Mouse (Mus musculus): ENCODE data around the gene Cttn. TPM values are rescaled to one million over a fixed set of nuclear protein-coding genes. Genes with fewer than 3 reads are reported as not detected.

The Cttn gene
- polyA plus RNA-seq, 1 experiment from 2014 or later = 189 TPM

GRCm38 (mm10) chr7:144438811-144439210 is 32.0 kb downstream of the Cttn start:
- 96% methylated on average over 7 of the region's 7 CpGs for WGBS
- Histone ChIP-seq H3K27me3 (replicated peaks; ENCODE audit: control insufficient read depth, insufficient read depth, low read length) (no peaks in the 10 kb centered on the region), H3K4me1 (replicated peaks; ENCODE audit: control insufficient read depth, insufficient read depth, low read length) (no peaks in the 10 kb centered on the region), H3K36me3 (ENCODE audit: control insufficient read depth, insufficient read depth) (peaks cover 41% of the 10 kb centered on the region), H3K27ac (ENCODE audit: low read length) (no peak overlapping the region), H3K9ac (replicated peaks; ENCODE audit: low read depth, low read length) (no peak overlapping the region), H3K4me3 (replicated peaks; ENCODE audit: low read length) (no peak overlapping the region), H3K9me3 (ENCODE audit: control insufficient read depth, low read length) (no peaks in the 10 kb centered on the region), H3K4me2 (ENCODE audit: low read length) (no peak overlapping the region)
- no peak for ATAC-seq

GRCm38 (mm10) chr7:144432920-144433319 is 37.9 kb downstream of the Cttn start:
- Histone ChIP-seq H3K9ac (replicated peaks; ENCODE audit: low read depth, low read length) (no peak overlapping the region), H3K27me3 (replicated peaks; ENCODE audit: control insufficient read depth, insufficient read depth, low read length) (no peaks in the 10 kb centered on the region), H3K9me3 (ENCODE audit: control insufficient read depth, low read length) (no peaks in the 10 kb centered on the region), H3K4me3 (replicated peaks; ENCODE audit: low read length) (no peak overlapping the region), H3K4me1 (replicated peaks; ENCODE audit: control insufficient read depth, insufficient read depth, low read length) (no peaks in the 10 kb centered on the region), H3K27ac (ENCODE audit: low read length) (no peak overlapping the region), H3K36me3 (ENCODE audit: control insufficient read depth, insufficient read depth) (peaks cover 12% of the 10 kb centered on the region), H3K4me2 (ENCODE audit: low read length) (no peak overlapping the region)
- no peak for ATAC-seq
- WGBS = 76% methylated on average over 2 of the region's 2 CpGs

- H3K36me3 ChIP-seq (ENCODE audit: control insufficient read depth, insufficient read depth) = no peaks in the 10 kb centered on the region
- WGBS = 85% methylated on average over 3 of the region's 3 CpGs
- no peaks in the 10 kb centered on the region for H3K27me3 ChIP-seq (replicated peaks; ENCODE audit: control insufficient read depth, insufficient read depth, low read length)
- no peak for ATAC-seq
- H3K4me3 ChIP-seq (replicated peaks; ENCODE audit: low read length) = no peak overlapping the region
- no peak overlapping the region for H3K9ac ChIP-seq (replicated peaks; ENCODE audit: low read depth, low read length)
- H3K4me2 ChIP-seq (ENCODE audit: low read length) = no peak overlapping the region
- no peaks in the 10 kb centered on the region for H3K4me1 ChIP-seq (replicated peaks; ENCODE audit: control insufficient read depth, insufficient read depth, low read length)
- no peak overlapping the region for H3K27ac ChIP-seq (ENCODE audit: low read length)
- H3K9me3 ChIP-seq (ENCODE audit: control insufficient read depth, low read length) = no peaks in the 10 kb centered on the region
These were observed 43.3 kb downstream of the Cttn start for GRCm38 (mm10) chr7:144427460-144427859.

DNA sequence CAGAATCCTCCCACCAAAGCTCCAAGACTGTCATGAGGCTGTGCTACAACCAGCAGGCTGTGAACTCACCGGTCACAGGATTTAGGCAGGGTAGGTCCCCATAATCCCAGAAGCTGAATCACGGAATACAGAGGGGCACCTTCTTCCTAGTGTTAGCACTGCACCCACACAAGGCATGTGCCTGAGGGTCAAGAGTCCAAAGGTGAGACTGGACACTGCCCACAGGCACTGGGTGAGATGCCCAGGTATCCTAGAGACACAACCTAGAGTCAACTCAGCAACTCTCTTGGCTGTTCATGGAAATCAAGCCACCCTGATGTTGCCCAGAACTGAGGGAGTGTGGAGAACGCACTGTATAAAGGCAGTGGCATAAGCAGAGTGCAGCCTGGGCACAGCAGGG is 44.2 kb downstream of the Cttn start:
- ATAC-seq = no peak
- Histone ChIP-seq H3K9me3 (ENCODE audit: control insufficient read depth, low read length) (no peaks in the 10 kb centered on the region), H3K27me3 (replicated peaks; ENCODE audit: control insufficient read depth, insufficient read depth, low read length) (no peaks in the 10 kb centered on the region), H3K36me3 (ENCODE audit: control insufficient read depth, insufficient read depth) (no peaks in the 10 kb centered on the region), H3K4me2 (ENCODE audit: low read length) (no peak overlapping the region), H3K27ac (ENCODE audit: low read length) (no peak overlapping the region), H3K9ac (replicated peaks; ENCODE audit: low read depth, low read length) (no peak overlapping the region), H3K4me1 (replicated peaks; ENCODE audit: control insufficient read depth, insufficient read depth, low read length) (no peaks in the 10 kb centered on the region), H3K4me3 (replicated peaks; ENCODE audit: low read length) (no peak overlapping the region)
- 80% methylated on average over 3 of the region's 3 CpGs for WGBS

DNA sequence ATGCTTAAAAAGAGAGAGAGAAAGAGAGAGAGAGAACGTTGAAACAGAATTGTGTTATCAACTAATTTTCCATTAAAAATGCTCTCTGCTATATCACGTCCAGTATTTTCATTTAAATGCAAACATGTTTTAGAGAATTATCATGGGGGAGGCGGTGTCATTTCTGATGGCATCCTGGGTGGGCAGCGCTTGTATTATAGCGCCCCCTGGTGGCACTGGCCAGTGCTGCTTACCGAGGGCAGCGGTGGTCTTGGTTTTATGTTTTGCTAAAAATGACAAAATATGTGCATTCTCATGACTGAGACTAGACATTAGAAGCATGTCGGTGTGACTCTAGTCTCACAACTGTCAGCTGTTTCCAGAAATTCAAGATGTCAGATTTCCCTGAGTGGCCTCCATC is 44.9 kb downstream of the Cttn start:
- Histone ChIP-seq H3K36me3 (ENCODE audit: control insufficient read depth, insufficient read depth) (no peaks in the 10 kb centered on the region), H3K9me3 (ENCODE audit: control insufficient read depth, low read length) (no peaks in the 10 kb centered on the region), H3K27me3 (replicated peaks; ENCODE audit: control insufficient read depth, insufficient read depth, low read length) (no peaks in the 10 kb centered on the region), H3K27ac (ENCODE audit: low read length) (no peak overlapping the region), H3K4me3 (replicated peaks; ENCODE audit: low read length) (no peak overlapping the region), H3K9ac (replicated peaks; ENCODE audit: low read depth, low read length) (no peak overlapping the region), H3K4me2 (ENCODE audit: low read length) (no peak overlapping the region), H3K4me1 (replicated peaks; ENCODE audit: control insufficient read depth, insufficient read depth, low read length) (no peaks in the 10 kb centered on the region)
- ATAC-seq = peak; percentile 32
- 8% methylated on average over 8 of the region's 8 CpGs for WGBS

DNA sequence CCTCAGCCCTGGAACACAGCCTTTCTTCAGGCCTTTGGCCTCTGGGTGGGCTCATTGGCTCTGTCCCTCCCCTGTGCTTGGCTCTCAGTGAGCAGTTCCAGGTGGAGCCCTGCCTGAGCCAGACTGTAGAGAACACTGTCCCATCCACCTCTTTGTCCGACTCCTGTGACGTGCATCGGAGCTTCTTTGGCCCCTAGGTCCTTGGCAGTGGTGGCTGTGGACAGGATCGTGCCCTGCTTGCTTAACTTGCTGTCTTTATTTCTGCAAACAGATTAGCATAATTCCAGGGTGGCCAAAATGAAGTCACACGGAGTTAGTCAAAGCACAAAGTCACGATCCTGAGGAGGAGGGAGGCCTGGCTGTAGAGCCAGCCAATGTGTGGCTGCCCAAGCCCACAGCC is 49.3 kb downstream of the Cttn start:
- no peak overlapping the region for H3K4me3 ChIP-seq (replicated peaks; ENCODE audit: low read length)
- no peak for ATAC-seq
- no peaks in the 10 kb centered on the region for H3K27me3 ChIP-seq (replicated peaks; ENCODE audit: control insufficient read depth, insufficient read depth, low read length)
- H3K9ac ChIP-seq (replicated peaks; ENCODE audit: low read depth, low read length) = no peak overlapping the region
- H3K4me2 ChIP-seq (ENCODE audit: low read length) = no peak overlapping the region
- WGBS = 62% methylated on average over 6 of the region's 6 CpGs
- no peak overlapping the region for H3K27ac ChIP-seq (ENCODE audit: low read length)
- H3K36me3 ChIP-seq (ENCODE audit: control insufficient read depth, insufficient read depth) = no peaks in the 10 kb centered on the region
- H3K9me3 ChIP-seq (ENCODE audit: control insufficient read depth, low read length) = no peaks in the 10 kb centered on the region
- H3K4me1 ChIP-seq (replicated peaks; ENCODE audit: control insufficient read depth, insufficient read depth, low read length) = peaks cover 20% of the 10 kb centered on the region

- no peaks in the 10 kb centered on the region for H3K27me3 ChIP-seq (replicated peaks; ENCODE audit: control insufficient read depth, insufficient read depth, low read length)
- peaks cover 20% of the 10 kb centered on the region for H3K4me1 ChIP-seq (replicated peaks; ENCODE audit: control insufficient read depth, insufficient read depth, low read length)
- no peaks in the 10 kb centered on the region for H3K9me3 ChIP-seq (ENCODE audit: control insufficient read depth, low read length)
- H3K36me3 ChIP-seq (ENCODE audit: control insufficient read depth, insufficient read depth) = no peaks in the 10 kb centered on the region
- ATAC-seq = no peak
- H3K4me3 ChIP-seq (replicated peaks; ENCODE audit: low read length) = no peak overlapping the region
- no peak overlapping the region for H3K27ac ChIP-seq (ENCODE audit: low read length)
- H3K4me2 ChIP-seq (ENCODE audit: low read length) = no peak overlapping the region
- 30% methylated on average over 16 of the region's 16 CpGs for WGBS
- no peak overlapping the region for H3K9ac ChIP-seq (replicated peaks; ENCODE audit: low read depth, low read length)
These were observed 50.3 kb downstream of the Cttn start for GRCm38 (mm10) chr7:144420552-144420951.

DNA sequence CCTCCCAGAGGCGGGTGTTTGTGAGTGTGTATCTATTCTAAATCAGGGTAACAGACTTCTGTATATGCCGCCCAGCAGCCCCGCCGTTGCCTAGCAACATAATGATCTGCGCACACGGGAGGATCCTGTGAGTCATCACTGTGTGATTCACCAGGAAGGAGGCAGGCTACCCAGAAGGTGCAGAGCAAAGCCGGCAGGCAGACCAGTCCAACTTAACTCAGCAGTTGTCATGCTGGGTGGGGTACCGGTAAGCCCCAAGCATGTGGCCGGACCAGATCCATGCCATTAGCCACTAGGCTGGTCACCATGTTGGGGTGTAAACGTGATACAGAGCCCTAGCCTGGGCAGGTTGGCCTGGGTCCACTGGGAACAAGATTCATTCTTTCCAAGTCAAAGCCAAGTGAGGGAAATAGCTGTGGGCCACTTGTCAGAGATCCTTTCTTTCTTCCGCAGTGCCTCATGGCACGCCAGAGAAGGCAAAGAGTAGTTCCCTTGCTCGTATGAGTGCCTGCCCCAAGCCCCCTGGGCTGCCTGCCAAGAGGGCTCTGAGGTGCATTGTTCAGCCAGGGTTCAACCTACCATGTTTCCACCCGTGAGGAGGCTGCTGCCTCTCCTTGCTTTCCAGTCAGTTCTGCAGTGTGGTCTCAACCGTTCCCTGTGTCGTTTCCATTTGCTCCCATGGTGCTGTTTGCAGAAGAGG is 53.0 kb downstream of the Cttn start:
- peak overlapping the region; percentile 80 for H3K27ac ChIP-seq (ENCODE audit: low read length)
- H3K4me2 ChIP-seq (ENCODE audit: low read length) = peak overlapping the region; percentile 45
- no peaks in the 10 kb centered on the region for H3K27me3 ChIP-seq (replicated peaks; ENCODE audit: control insufficient read depth, insufficient read depth, low read length)
- no peaks in the 10 kb centered on the region for H3K9me3 ChIP-seq (ENCODE audit: control insufficient read depth, low read length)
- peaks cover 20% of the 10 kb centered on the region for H3K4me1 ChIP-seq (replicated peaks; ENCODE audit: control insufficient read depth, insufficient read depth, low read length)
- H3K9ac ChIP-seq (replicated peaks; ENCODE audit: low read depth, low read length) = peak overlapping the region; percentile 28; the same call in 1 of the 2 replicates
- peak; percentile 92 for ATAC-seq
- H3K4me3 ChIP-seq (replicated peaks; ENCODE audit: low read length) = no peak overlapping the region
- 13% methylated on average over 16 of the region's 16 CpGs for WGBS
- no peaks in the 10 kb centered on the region for H3K36me3 ChIP-seq (ENCODE audit: control insufficient read depth, insufficient read depth)

DNA sequence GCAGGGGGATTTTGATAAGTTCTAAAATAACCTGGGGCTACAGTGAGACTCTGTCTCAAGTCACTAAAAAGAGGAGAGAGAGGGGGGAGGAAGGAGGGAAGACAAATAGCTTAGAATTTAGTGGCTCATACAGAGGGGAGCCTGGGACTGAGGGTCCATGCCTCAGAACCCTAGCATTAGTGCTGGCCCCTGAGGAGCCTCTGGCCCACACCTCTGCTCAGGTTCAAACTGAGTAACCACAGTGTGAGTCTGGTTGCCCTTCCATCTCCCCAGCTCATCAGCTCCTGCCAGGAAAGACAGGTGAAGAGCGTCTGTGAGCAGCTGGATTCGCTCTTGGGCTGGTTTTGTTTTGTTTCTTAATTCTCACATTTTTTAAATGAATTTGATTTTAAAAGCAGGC is 53.6 kb downstream of the Cttn start:
- peak overlapping the region; percentile 45 for H3K4me2 ChIP-seq (ENCODE audit: low read length)
- H3K9ac ChIP-seq (replicated peaks; ENCODE audit: low read depth, low read length) = 0 out of 2 replicates have a peak overlapping the region, but pooled peaks have one; percentile 23
- ATAC-seq = peak; percentile 45
- peak overlapping the region; percentile 80 for H3K27ac ChIP-seq (ENCODE audit: low read length)
- peaks cover 22% of the 10 kb centered on the region for H3K4me1 ChIP-seq (replicated peaks; ENCODE audit: control insufficient read depth, insufficient read depth, low read length)
- whole genome bisulfite sequencing = 21% methylated on average over 2 of the region's 2 CpGs
- no peaks in the 10 kb centered on the region for H3K36me3 ChIP-seq (ENCODE audit: control insufficient read depth, insufficient read depth)
- H3K27me3 ChIP-seq (replicated peaks; ENCODE audit: control insufficient read depth, insufficient read depth, low read length) = no peaks in the 10 kb centered on the region
- no peaks in the 10 kb centered on the region for H3K9me3 ChIP-seq (ENCODE audit: control insufficient read depth, low read length)
- H3K4me3 ChIP-seq (replicated peaks; ENCODE audit: low read length) = no peak overlapping the region

- Histone ChIP-seq H3K36me3 (ENCODE audit: control insufficient read depth, insufficient read depth) (no peaks in the 10 kb centered on the region), H3K27ac (ENCODE audit: low read length) (no peak overlapping the region), H3K27me3 (replicated peaks; ENCODE audit: control insufficient read depth, insufficient read depth, low read length) (no peaks in the 10 kb centered on the region), H3K9ac (replicated peaks; ENCODE audit: low read depth, low read length) (no peak overlapping the region), H3K4me3 (replicated peaks; ENCODE audit: low read length) (no peak overlapping the region), H3K9me3 (ENCODE audit: control insufficient read depth, low read length) (no peaks in the 10 kb centered on the region), H3K4me2 (ENCODE audit: low read length) (no peak overlapping the region), H3K4me1 (replicated peaks; ENCODE audit: control insufficient read depth, insufficient read depth, low read length) (peaks cover 26% of the 10 kb centered on the region)
- no peak for ATAC-seq
- 82% methylated on average over 4 of the region's 4 CpGs for WGBS
These were observed 55.0 kb downstream of the Cttn start for GRCm38 (mm10) chr7:144415795-144416194.

Data from forebrain, embryonic 16.5 days (tissue).